Mouse (Mus musculus): ENCODE data around the gene Tnni3. TPM values are rescaled to one million over a fixed set of nuclear protein-coding genes. Genes with fewer than 3 reads are reported as not detected.
A peak's percentile ranks its signal among the peaks of the same experiment; 100 is the strongest.

Gene Tnni3
- polyA plus RNA-seq, 1 experiment from 2014 or later, result 2.9 TPM

DNA sequence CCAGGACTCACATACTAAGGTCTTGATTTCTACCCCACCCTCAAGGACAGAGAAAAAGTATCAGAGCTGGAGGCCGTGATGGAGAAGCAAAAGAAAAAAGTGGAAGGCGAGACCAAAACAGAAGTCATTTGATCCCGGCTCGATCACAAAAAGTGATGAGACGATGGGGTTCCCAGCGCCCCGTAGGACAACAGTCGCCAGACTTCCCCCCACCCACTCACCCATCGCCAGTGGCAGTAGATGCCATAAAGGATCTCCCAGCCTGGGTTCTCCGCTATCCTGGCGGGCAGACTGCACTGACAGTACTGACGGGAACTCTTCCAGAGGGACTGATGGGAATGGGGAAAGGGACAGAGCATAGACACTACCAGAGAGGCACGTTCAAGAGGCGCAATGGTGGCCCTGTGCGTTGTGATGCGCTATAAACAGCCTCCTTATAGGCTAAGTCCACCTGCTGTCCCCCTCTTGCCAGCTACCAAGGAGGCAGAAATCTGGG lies 45.2 kb downstream of the Tnni3 start:
- peaks cover 12% of the 10 kb centered on the region; the same call in 1 of the 2 replicates for H3K4me1 ChIP-seq (ENCODE audit: control insufficient read depth, insufficient read depth, low read length)
- H3K4me3 ChIP-seq (ENCODE audit: low read depth, low read length), result peak overlapping the region; percentile 47
- H3K27ac ChIP-seq (ENCODE audit: low read length), result peak overlapping the region; percentile 97
- H3K4me2 ChIP-seq (replicated peaks; ENCODE audit: low read depth, low read length), result peak overlapping the region; percentile 75
- H3K36me3 ChIP-seq (ENCODE audit: control insufficient read depth, insufficient read depth, low read length), result peaks cover 27% of the 10 kb centered on the region
- H3K27me3 ChIP-seq (ENCODE audit: control insufficient read depth, insufficient read depth, low read length), result 0 out of 2 replicates have a peak, but pooled peaks cover under 1% of the 10 kb centered on the region
- H3K9me3 ChIP-seq (ENCODE audit: control insufficient read depth, low read depth, low read length), result no peaks in the 10 kb centered on the region
- H3K9ac ChIP-seq (replicated peaks; ENCODE audit: low read depth, low read length), result peak overlapping the region; percentile 33
- 2% methylated on average over 16 of the region's 16 CpGs for WGBS
- ATAC-seq (ENCODE audit: insufficient number of reproducible peaks, insufficient read depth, low FRiP score, low read depth), result no peak

DNA sequence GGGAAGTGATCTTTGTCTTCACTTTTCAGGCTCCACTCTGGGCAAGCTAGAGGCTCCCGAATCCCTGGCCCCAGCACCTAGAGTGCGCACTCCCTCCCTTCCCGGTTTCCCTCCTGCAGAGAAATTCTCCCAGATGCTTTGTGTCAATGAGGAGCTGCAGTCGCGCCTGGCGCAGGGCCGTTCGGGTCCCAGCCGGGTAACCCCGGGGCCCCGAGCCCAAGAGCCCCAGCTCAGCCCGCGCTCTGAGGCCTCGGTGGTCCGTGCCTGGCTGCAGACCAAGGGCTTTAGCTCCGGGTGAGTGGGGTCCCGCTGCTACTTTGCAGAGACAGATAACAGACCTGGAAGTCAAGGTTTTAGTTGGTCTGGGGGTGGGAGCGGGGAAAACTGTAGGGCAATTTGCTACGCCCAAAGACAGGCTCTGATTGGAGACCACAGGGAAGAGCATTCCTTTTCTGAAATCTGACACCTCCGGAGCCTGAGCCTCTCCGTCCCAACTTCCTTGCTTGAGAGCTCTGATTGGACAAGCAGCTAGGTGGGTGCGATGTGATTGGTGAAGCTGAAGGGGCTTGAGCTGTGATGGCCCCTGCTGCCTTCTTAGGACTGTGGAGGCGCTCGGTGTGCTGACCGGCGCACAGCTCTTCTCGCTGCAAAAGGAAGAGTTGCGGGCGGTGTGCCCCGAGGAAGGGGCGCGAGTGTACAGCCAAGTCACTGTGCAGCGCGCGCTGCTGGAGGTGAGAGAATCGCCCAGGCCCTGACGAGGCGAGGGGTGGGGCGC lies 45.8 kb downstream of the Tnni3 start:
- Histone ChIP-seq H3K27ac (ENCODE audit: low read length) (peak overlapping the region; percentile 97), H3K4me3 (ENCODE audit: low read depth, low read length) (peak overlapping the region; percentile 47), H3K9ac (replicated peaks; ENCODE audit: low read depth, low read length) (peak overlapping the region; percentile 52), H3K9me3 (ENCODE audit: control insufficient read depth, low read depth, low read length) (no peaks in the 10 kb centered on the region), H3K4me1 (ENCODE audit: control insufficient read depth, insufficient read depth, low read length) (peaks cover 12% of the 10 kb centered on the region; the same call in 1 of the 2 replicates), H3K36me3 (ENCODE audit: control insufficient read depth, insufficient read depth, low read length) (peaks cover 21% of the 10 kb centered on the region), H3K4me2 (replicated peaks; ENCODE audit: low read depth, low read length) (peak overlapping the region; percentile 75), H3K27me3 (ENCODE audit: control insufficient read depth, insufficient read depth, low read length) (peaks cover 2% of the 10 kb centered on the region; the same call in 1 of the 2 replicates)
- peak; percentile 94 for ATAC-seq (ENCODE audit: insufficient number of reproducible peaks, insufficient read depth, low FRiP score, low read depth)
- under 1% methylated on average over 39 of the region's 39 CpGs for WGBS

DNA sequence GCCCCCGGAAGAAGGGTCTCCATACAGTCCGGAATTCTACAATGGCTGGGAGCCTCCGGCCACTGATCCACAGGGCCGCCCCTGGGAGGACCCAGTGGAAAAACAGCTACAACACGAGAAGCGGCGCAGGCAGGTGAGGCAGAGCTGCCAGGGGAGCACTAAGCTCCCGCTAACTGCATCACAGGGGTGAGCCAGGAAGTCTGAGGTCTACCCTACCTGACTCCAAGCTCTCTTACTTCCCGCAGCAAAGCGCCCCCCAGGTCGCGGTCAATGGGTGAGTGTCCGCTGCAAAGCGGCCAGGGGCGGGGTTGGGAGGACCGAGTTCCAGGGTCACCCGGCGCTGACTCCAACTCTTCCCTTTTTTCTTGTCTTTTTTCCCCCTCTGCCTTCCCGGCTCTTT lies 50.1 kb downstream of the Tnni3 start:
- WGBS, result 7% methylated on average over 19 of the region's 19 CpGs
- Histone ChIP-seq H3K9ac (replicated peaks; ENCODE audit: low read depth, low read length) (no peak overlapping the region), H3K9me3 (ENCODE audit: control insufficient read depth, low read depth, low read length) (no peaks in the 10 kb centered on the region), H3K27me3 (ENCODE audit: control insufficient read depth, insufficient read depth, low read length) (peaks cover 9% of the 10 kb centered on the region), H3K36me3 (ENCODE audit: control insufficient read depth, insufficient read depth, low read length) (no peaks in the 10 kb centered on the region), H3K4me1 (ENCODE audit: control insufficient read depth, insufficient read depth, low read length) (peaks cover 6% of the 10 kb centered on the region; the same call in 1 of the 2 replicates), H3K27ac (ENCODE audit: low read length) (no peak overlapping the region), H3K4me3 (ENCODE audit: low read depth, low read length) (no peak overlapping the region), H3K4me2 (replicated peaks; ENCODE audit: low read depth, low read length) (no peak overlapping the region)
- ATAC-seq (ENCODE audit: insufficient number of reproducible peaks, insufficient read depth, low FRiP score, low read depth), result no peak

DNA sequence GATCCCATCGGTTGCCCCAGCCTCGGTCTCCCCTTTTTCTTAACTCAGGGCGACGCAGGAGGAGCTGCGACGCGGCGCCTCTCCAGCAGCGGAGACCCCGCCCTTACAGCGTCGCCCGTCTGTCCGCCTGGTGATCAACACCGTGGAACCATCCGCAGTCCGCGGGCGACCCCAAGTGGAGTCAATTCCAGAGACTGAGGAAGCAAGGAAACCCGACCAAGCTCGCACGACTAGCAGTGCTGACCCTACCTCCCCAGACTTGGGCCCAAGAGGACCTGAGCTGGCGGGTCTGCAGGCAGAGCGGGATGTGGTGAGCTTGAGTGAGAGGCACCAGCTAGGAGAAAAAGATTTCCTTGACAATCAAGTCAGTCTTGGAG lies 52.9 kb downstream of the Tnni3 start:
- no peaks in the 10 kb centered on the region; the same call in 1 of the 2 replicates for H3K4me1 ChIP-seq (ENCODE audit: control insufficient read depth, insufficient read depth, low read length)
- H3K9ac ChIP-seq (replicated peaks; ENCODE audit: low read depth, low read length), result no peak overlapping the region
- no peak overlapping the region for H3K27ac ChIP-seq (ENCODE audit: low read length)
- no peaks in the 10 kb centered on the region for H3K9me3 ChIP-seq (ENCODE audit: control insufficient read depth, low read depth, low read length)
- under 1% methylated on average over 24 of the region's 24 CpGs for WGBS
- H3K27me3 ChIP-seq (ENCODE audit: control insufficient read depth, insufficient read depth, low read length), result peaks cover 9% of the 10 kb centered on the region
- ATAC-seq (ENCODE audit: insufficient number of reproducible peaks, insufficient read depth, low FRiP score, low read depth), result peak; percentile 86
- H3K4me3 ChIP-seq (ENCODE audit: low read depth, low read length), result peak overlapping the region; percentile 32
- no peaks in the 10 kb centered on the region for H3K36me3 ChIP-seq (ENCODE audit: control insufficient read depth, insufficient read depth, low read length)
- peak overlapping the region; percentile 82 for H3K4me2 ChIP-seq (replicated peaks; ENCODE audit: low read depth, low read length)

DNA sequence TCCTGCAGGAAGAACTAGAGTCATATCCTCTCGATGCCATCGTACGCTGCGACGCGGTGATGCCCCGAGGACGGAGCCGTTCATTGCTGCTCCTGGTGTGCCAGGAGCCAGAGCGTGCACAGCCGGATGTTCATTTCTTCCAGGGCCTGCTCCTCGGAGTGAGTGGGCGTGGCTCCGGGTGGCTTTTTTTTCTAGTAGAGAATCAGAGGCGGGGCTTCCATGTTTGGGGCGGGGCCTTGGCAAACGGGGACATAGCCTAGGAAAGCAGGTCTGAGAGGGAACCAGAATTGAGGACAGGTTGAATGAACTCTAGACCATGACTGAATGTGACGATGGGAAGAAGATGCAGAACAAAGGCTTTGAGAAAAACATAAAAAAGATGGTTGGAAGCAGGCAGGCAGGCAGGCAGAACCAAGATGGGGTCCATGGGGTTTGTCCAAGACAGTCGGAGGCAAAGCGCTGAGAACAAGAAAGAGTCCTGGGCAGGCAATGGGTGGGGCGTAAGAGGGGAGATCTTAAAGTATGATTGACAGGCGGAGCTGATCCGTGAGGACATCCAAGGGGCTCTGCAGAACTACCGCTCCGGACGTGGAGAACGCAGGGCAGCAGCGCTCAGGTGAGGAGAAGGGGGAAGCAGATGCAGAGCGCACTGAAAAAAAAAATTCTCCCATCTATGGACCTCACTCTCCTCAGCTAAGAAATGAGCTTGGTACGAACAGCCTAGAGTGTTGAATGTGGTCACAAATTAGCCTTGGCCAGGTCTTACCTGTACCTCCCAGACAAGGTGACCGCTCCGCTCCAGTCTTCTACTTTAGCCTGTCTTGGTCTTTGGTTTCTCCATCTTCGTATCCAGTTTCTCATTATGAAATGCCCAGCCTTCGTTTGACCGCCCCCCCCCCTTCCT lies 53.5 kb downstream of the Tnni3 start:
- peak overlapping the region; percentile 32 for H3K4me3 ChIP-seq (ENCODE audit: low read depth, low read length)
- peaks cover 9% of the 10 kb centered on the region for H3K27me3 ChIP-seq (ENCODE audit: control insufficient read depth, insufficient read depth, low read length)
- peak; percentile 43; the same call in 1 of the 2 replicates for ATAC-seq (ENCODE audit: insufficient number of reproducible peaks, insufficient read depth, low FRiP score, low read depth)
- peak overlapping the region; percentile 82 for H3K4me2 ChIP-seq (replicated peaks; ENCODE audit: low read depth, low read length)
- no peaks in the 10 kb centered on the region for H3K9me3 ChIP-seq (ENCODE audit: control insufficient read depth, low read depth, low read length)
- 2% methylated on average over 35 of the region's 35 CpGs for WGBS
- no peaks in the 10 kb centered on the region; the same call in 1 of the 2 replicates for H3K4me1 ChIP-seq (ENCODE audit: control insufficient read depth, insufficient read depth, low read length)
- H3K9ac ChIP-seq (replicated peaks; ENCODE audit: low read depth, low read length), result no peak overlapping the region
- H3K27ac ChIP-seq (ENCODE audit: low read length), result no peak overlapping the region
- H3K36me3 ChIP-seq (ENCODE audit: control insufficient read depth, insufficient read depth, low read length), result no peaks in the 10 kb centered on the region

Other genes starting within 250 kb of the Tnni3 start
- not detected in 2 replicates for gene Ncr1, start 186.5 kb downstream of the Tnni3 start, polyA plus RNA-seq (2014; fragmentation: Nextera tagmentation; extraction: Ambion mirVana)
- 0.27 and 0.36 TPM in 2 replicates for gene Gp6, start 126.5 kb downstream of the Tnni3 start, polyA plus RNA-seq (2014; fragmentation: Nextera tagmentation; extraction: Ambion mirVana)
- 31.9 and 34.6 TPM in 2 replicates for gene Rdh13, start 78.6 kb downstream of the Tnni3 start, polyA plus RNA-seq (2014; fragmentation: Nextera tagmentation; extraction: Ambion mirVana)
- 5.0 and 7.9 TPM in 2 replicates for gene Eps8l1, start 63.6 kb downstream of the Tnni3 start, polyA plus RNA-seq (2014; fragmentation: Nextera tagmentation; extraction: Ambion mirVana)
- 47.2 and 61.0 TPM in 2 replicates for gene Ppp1r12c, start 22.5 kb downstream of the Tnni3 start, polyA plus RNA-seq (2014; fragmentation: Nextera tagmentation; extraction: Ambion mirVana)
- gene Tnnt1, start 7.8 kb downstream of the Tnni3 start, polyA plus RNA-seq (2014; fragmentation: Nextera tagmentation; extraction: Ambion mirVana), result 31.9 and 33.5 TPM in 2 replicates
- gene Dnaaf3, start 8.2 kb upstream of the Tnni3 start, polyA plus RNA-seq (2014; fragmentation: Nextera tagmentation; extraction: Ambion mirVana), result 0.62 and 0.67 TPM in 2 replicates
- 8.1 and 10.0 TPM in 2 replicates for gene Syt5, start 23.3 kb upstream of the Tnni3 start, polyA plus RNA-seq (2014; fragmentation: Nextera tagmentation; extraction: Ambion mirVana)
- not detected in 2 replicates for gene Ptprh, start 79.8 kb upstream of the Tnni3 start, polyA plus RNA-seq (2014; fragmentation: Nextera tagmentation; extraction: Ambion mirVana)
- 1.4 and 1.6 TPM in 2 replicates for gene Tmem86b, start 107.2 kb upstream of the Tnni3 start, polyA plus RNA-seq (2014; fragmentation: Nextera tagmentation; extraction: Ambion mirVana)
- gene Ppp6r1, start 134.8 kb upstream of the Tnni3 start, polyA plus RNA-seq (2014; fragmentation: Nextera tagmentation; extraction: Ambion mirVana), result 10.2 and 11.7 TPM in 2 replicates
- gene Hspbp1, start 160.8 kb upstream of the Tnni3 start, polyA plus RNA-seq (2014; fragmentation: Nextera tagmentation; extraction: Ambion mirVana), result 84.8 and 94.2 TPM in 2 replicates
- 2.3 and 4.0 TPM in 2 replicates for gene Brsk1, start 166.4 kb upstream of the Tnni3 start, polyA plus RNA-seq (2014; fragmentation: Nextera tagmentation; extraction: Ambion mirVana)
- 0.36 and 0.78 TPM in 2 replicates for gene Tmem150b, start 201.0 kb upstream of the Tnni3 start, polyA plus RNA-seq (2014; fragmentation: Nextera tagmentation; extraction: Ambion mirVana)
- 59.2 and 59.4 TPM in 2 replicates for gene Kmt5c, start 215.9 kb upstream of the Tnni3 start, polyA plus RNA-seq (2014; fragmentation: Nextera tagmentation; extraction: Ambion mirVana)
- 72.0 and 85.2 TPM in 2 replicates for gene Cox6b2, start 228.9 kb upstream of the Tnni3 start, polyA plus RNA-seq (2014; fragmentation: Nextera tagmentation; extraction: Ambion mirVana)
- gene Fam71e2, start 247.1 kb upstream of the Tnni3 start, polyA plus RNA-seq (2014; fragmentation: Nextera tagmentation; extraction: Ambion mirVana), result not detected in 2 replicates